Mouse (Mus musculus) liver, embryonic 11.5 days (tissue): Measurements from ENCODE around the gene Rassf7. TPM values are rescaled to one million over a fixed set of nuclear protein-coding genes. Genes with fewer than 3 reads are reported as not detected.

Experiments used
- ATAC-seq: fragments of 200-750 bp; cut with Nextera tagmentation; replicated peaks from 2 replicates; pipeline ENCODE4 v1.8.0; 2017; ENCODE audit warnings: moderate number of reproducible peaks, mild to moderate bottlenecking, moderate TSS enrichment, moderate library complexity; ENCODE audit not compliant: low FRiP score
- DNase-seq: peaks from one replicate; pipeline ENCODE4 v3.0.0-alpha.2; 2017; ENCODE audit warnings: low spot score
- H3K27ac ChIP-seq: fragments of 300-500 bp; sonication (generic); 2 replicates; pipeline ENCODE4 v1.5.1; 2014; ENCODE audit warnings: mild to moderate bottlenecking, low read depth, low read length, control low read depth
- H3K27me3 ChIP-seq: fragments of 300-500 bp; sonication (generic); replicated peaks from 2 replicates; pipeline ENCODE4 v1.6.1; 2014; ENCODE audit warnings: low read length, mixed read lengths; ENCODE audit not compliant: control insufficient read depth, insufficient read depth
- H3K36me3 ChIP-seq: fragments of 300-500 bp; sonication (generic); 2 replicates; pipeline ENCODE4 v1.6.1; 2014; ENCODE audit warnings: mild to moderate bottlenecking, low read length, moderate library complexity, mixed read lengths; ENCODE audit not compliant: control insufficient read depth, insufficient read depth
- H3K4me1 ChIP-seq: fragments of 300-500 bp; sonication (generic); replicated peaks from 2 replicates; pipeline ENCODE4 v1.6.1; 2014; ENCODE audit warnings: low read length, mixed read lengths; ENCODE audit not compliant: control insufficient read depth, insufficient read depth
- H3K4me2 ChIP-seq: fragments of 300-500 bp; sonication (generic); 2 replicates; pipeline ENCODE4 v1.6.1; 2014; ENCODE audit warnings: mild to moderate bottlenecking, control low read depth, moderate library complexity
- H3K4me3 ChIP-seq: fragments of 300-500 bp; sonication (generic); 2 replicates; pipeline ENCODE4 v1.5.1; 2014; ENCODE audit warnings: low read depth, low read length, control low read depth
- H3K9ac ChIP-seq: fragments of 300-500 bp; sonication (generic); 2 replicates; pipeline ENCODE4 v1.6.1; 2014; ENCODE audit warnings: low read depth, low read length, control low read depth
- H3K9me3 ChIP-seq: fragments of 300-500 bp; sonication (generic); 2 replicates; pipeline ENCODE4 v1.6.1; 2016; ENCODE audit warnings: low read length, inconsistent platforms, mixed read lengths; ENCODE audit not compliant: control insufficient read depth
- WGBS: fragments of 180-500 bp; shearing (Covaris S2); extraction: QIAGEN DNeasy Blood & Tissue Kit; methylation state at CpG from one replicate; pipeline ENCODE4 v1.1.7; 2014; 5-methylcytosine and 5-hydroxymethylcytosine counted together
- polyA plus RNA-seq: library from polyadenylated mRNA; unstranded; fragments of >200 nt; fragmentation: Nextera tagmentation; extraction: Ambion mirVana; gene quantifications from 2 replicates; pipeline ENCODE4 v1.2.1, GENCODE M21; 2014

Gene Rassf7
- polyA plus RNA-seq, 1 experiment from 2014 or later, result 35.1 TPM

- Histone ChIP-seq H3K4me3 (peak within 1 kb of the TSS; percentile 98), H3K27me3 (no peaks in the 10 kb centered on the region), H3K9me3 (no peaks in the 10 kb centered on the region), H3K36me3 (peaks cover 25% of the 10 kb centered on the region), H3K9ac (peak within 1 kb of the TSS; percentile 96), H3K4me1 (peaks cover 43% of the 10 kb centered on the region), H3K4me2 (peak within 1 kb of the TSS; percentile 97), H3K27ac (peak within 1 kb of the TSS; percentile 89)
- WGBS, result 0% methylated on average over 38 of the region's 39 CpGs
- peak; percentile 99 for DNase-seq
- ATAC-seq, result peak; percentile 90
These were observed 21.7 kb upstream of the Rassf7 start, which contains the start of the genes Hras and Lrrc56 for GRCm38 (mm10) chr7:141193948-141194347. Gene Hras, minus strand, starts transcription at chr7:141194005. Gene Lrrc56, plus strand, starts transcription at chr7:141194157.

DNA sequence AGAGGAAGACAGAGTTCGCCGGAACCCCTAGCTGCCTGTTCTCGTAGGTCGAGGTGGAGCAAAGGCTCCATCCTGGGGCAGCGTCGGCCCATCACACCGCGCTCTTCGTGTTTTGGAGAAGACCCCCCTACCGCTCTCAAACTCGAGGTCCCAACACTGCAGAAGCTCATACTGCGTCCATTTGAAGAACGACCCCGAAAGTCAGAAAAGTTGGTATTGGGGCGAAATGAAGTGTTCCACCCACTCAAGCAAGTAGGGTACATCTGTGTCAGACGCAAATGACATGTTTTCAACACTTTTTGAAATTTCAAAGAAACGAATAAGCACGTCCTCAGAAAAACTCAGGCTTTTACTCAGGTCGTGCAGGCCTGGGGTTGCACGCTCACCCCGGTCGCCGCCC is 21.3 kb upstream of the Rassf7 start:
- Histone ChIP-seq H3K4me1 (peaks cover 47% of the 10 kb centered on the region), H3K27me3 (no peaks in the 10 kb centered on the region), H3K36me3 (peaks cover 25% of the 10 kb centered on the region), H3K9ac (peak overlapping the region; percentile 96), H3K27ac (peak overlapping the region; percentile 89), H3K4me2 (peak overlapping the region; percentile 97), H3K4me3 (peak overlapping the region; percentile 98), H3K9me3 (no peaks in the 10 kb centered on the region)
- under 1% methylated on average over 23 of the region's 23 CpGs for WGBS
- no peak for ATAC-seq
- no peak for DNase-seq

- no peaks in the 10 kb centered on the region for H3K9me3 ChIP-seq
- H3K9ac ChIP-seq, result peak overlapping the region; percentile 96
- DNase-seq (peak; percentile 96), ATAC-seq (peak; percentile 37)
- H3K27ac ChIP-seq, result peak overlapping the region; percentile 89
- no peaks in the 10 kb centered on the region for H3K27me3 ChIP-seq
- H3K36me3 ChIP-seq, result peaks cover 21% of the 10 kb centered on the region
- 2% methylated on average over 28 of the region's 28 CpGs for WGBS
- H3K4me3 ChIP-seq, result peak overlapping the region; percentile 98
- H3K4me2 ChIP-seq, result peak overlapping the region; percentile 97
- H3K4me1 ChIP-seq, result peaks cover 50% of the 10 kb centered on the region
These were observed 20.8 kb upstream of the Rassf7 start for GRCm38 (mm10) chr7:141194830-141195229.

DNA sequence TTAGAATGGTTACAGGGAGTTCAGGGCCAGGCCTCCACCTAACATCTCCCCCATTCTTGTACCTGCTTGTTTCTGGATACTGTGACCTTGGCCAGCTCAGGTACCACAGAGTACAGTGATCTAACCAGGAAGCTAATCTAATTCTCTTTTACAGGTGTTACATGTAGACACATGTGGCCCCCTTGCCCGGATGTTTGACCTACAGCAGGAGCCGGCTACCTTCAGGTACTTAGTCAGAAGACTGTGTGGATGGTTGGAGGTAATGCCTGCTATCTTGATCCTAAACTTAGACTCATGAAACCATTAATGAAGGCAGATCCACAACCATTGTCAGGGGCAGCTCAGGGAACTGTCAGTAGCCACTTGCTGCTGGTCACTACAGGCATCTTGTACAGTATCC is 19.9 kb upstream of the Rassf7 start:
- H3K27me3 ChIP-seq, result no peaks in the 10 kb centered on the region
- H3K4me1 ChIP-seq, result peaks cover 50% of the 10 kb centered on the region
- peak overlapping the region; percentile 44 for H3K9ac ChIP-seq
- H3K36me3 ChIP-seq, result peaks cover 13% of the 10 kb centered on the region
- ATAC-seq (no peak), DNase-seq (no peak)
- H3K4me3 ChIP-seq, result peak overlapping the region; percentile 98; the same call in 1 of the 2 replicates
- peak overlapping the region; percentile 67 for H3K27ac ChIP-seq
- peak overlapping the region; percentile 97 for H3K4me2 ChIP-seq
- H3K9me3 ChIP-seq, result no peaks in the 10 kb centered on the region
- WGBS, result 89% methylated on average over 2 of the region's 2 CpGs

GRCm38 (mm10) chr7:141196619-141197282 is 18.9 kb upstream of the Rassf7 start:
- Histone ChIP-seq H3K36me3 (peaks cover 6% of the 10 kb centered on the region), H3K4me3 (peak overlapping the region; percentile 32), H3K27ac (peak overlapping the region; percentile 76), H3K9ac (peak overlapping the region; percentile 61), H3K27me3 (no peaks in the 10 kb centered on the region), H3K9me3 (no peaks in the 10 kb centered on the region), H3K4me2 (peak overlapping the region; percentile 63), H3K4me1 (peaks cover 50% of the 10 kb centered on the region)
- 73% methylated on average over 8 of the region's 8 CpGs for WGBS
- ATAC-seq (peak; percentile 50), DNase-seq (no peak)

DNA sequence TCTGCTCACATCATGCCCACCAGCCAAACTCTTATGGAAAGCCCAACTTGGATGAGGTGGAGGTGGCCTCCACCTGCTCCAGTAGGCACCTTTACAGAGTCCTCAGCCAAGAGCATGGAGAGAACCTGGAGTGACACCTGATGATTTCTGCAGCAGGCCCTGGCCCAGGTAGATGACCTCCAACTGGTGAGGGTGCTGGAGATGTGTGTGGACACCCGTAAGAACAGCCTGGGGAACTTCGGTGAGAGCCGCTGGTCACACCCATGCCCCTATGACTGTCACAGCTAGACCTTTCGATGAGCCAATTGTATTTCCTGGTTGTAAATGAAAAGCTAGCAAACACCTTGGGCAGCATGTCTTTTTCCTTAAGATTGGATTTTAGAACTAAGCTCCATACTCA is 17.5 kb upstream of the Rassf7 start:
- no peaks in the 10 kb centered on the region for H3K27me3 ChIP-seq
- H3K4me1 ChIP-seq, result peaks cover 40% of the 10 kb centered on the region
- 0 out of 2 replicates have a peak overlapping the region, but pooled peaks have one; percentile 55 for H3K27ac ChIP-seq
- H3K9ac ChIP-seq, result no peak overlapping the region; the same call in 1 of the 2 replicates
- ATAC-seq (no peak), DNase-seq (no peak)
- WGBS, result 88% methylated on average over 4 of the region's 4 CpGs
- peak overlapping the region; percentile 63 for H3K4me2 ChIP-seq
- no peaks in the 10 kb centered on the region for H3K36me3 ChIP-seq
- no peak overlapping the region; the same call in 1 of the 2 replicates for H3K4me3 ChIP-seq
- no peaks in the 10 kb centered on the region for H3K9me3 ChIP-seq

DNA sequence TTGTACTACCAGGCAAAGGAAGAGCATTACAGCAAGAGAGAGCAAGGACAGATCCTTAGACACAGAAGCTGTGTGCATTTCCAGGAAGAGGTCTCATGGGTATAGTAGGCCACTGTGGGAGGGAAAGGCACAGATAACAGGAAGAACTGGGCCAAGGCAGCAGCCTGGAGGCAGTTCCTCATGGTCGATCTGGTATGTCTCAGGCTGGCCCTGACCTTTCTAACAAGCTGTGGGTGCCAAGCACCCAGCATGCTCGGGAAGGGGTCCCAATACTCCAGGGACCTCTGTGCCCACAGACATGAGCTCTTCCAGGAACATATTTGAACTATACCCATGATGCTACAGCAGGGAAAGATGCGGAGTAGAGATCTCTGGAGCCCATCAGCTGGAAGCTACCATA is 11.1 kb upstream of the Rassf7 start:
- no peak overlapping the region for H3K4me2 ChIP-seq
- 0 out of 2 replicates have a peak overlapping the region, but pooled peaks have one; percentile 5 for H3K27ac ChIP-seq
- WGBS, result 61% methylated on average over 3 of the region's 3 CpGs
- no peak overlapping the region for H3K4me3 ChIP-seq
- no peaks in the 10 kb centered on the region for H3K9me3 ChIP-seq
- DNase-seq (no peak), ATAC-seq (no peak)
- H3K27me3 ChIP-seq, result no peaks in the 10 kb centered on the region
- no peaks in the 10 kb centered on the region for H3K36me3 ChIP-seq
- peaks cover 30% of the 10 kb centered on the region for H3K4me1 ChIP-seq
- H3K9ac ChIP-seq, result 0 out of 2 replicates have a peak overlapping the region, but pooled peaks have one; percentile 0

GRCm38 (mm10) chr7:141205504-141205903 is 10.2 kb upstream of the Rassf7 start:
- WGBS, result 90% methylated on average over 5 of the region's 5 CpGs

More at GRCm38 (mm10) chr7:141205504-141205903, 10.2 kb upstream of the Rassf7 start:
- Histone ChIP-seq H3K9me3 (no peaks in the 10 kb centered on the region), H3K36me3 (no peaks in the 10 kb centered on the region), H3K4me2 (no peak overlapping the region), H3K27me3 (no peaks in the 10 kb centered on the region), H3K4me1 (peaks cover 38% of the 10 kb centered on the region), H3K9ac (no peak overlapping the region), H3K4me3 (no peak overlapping the region), H3K27ac (no peak overlapping the region)
- ATAC-seq (no peak), DNase-seq (no peak)
